Mouse (Mus musculus): ENCODE data around the gene Rheb. TPM values are rescaled to one million over a fixed set of nuclear protein-coding genes. Genes with fewer than 3 reads are reported as not detected.

Gene Rheb
- polyA plus RNA-seq (2015; fragmentation: Illumina TruSeq; extraction: RNeasy Lipid Tissue Mini Kit (QIAGEN cat#74804); ENCODE audit: insufficient read depth, low replicate concordance): 104 TPM

DNA sequence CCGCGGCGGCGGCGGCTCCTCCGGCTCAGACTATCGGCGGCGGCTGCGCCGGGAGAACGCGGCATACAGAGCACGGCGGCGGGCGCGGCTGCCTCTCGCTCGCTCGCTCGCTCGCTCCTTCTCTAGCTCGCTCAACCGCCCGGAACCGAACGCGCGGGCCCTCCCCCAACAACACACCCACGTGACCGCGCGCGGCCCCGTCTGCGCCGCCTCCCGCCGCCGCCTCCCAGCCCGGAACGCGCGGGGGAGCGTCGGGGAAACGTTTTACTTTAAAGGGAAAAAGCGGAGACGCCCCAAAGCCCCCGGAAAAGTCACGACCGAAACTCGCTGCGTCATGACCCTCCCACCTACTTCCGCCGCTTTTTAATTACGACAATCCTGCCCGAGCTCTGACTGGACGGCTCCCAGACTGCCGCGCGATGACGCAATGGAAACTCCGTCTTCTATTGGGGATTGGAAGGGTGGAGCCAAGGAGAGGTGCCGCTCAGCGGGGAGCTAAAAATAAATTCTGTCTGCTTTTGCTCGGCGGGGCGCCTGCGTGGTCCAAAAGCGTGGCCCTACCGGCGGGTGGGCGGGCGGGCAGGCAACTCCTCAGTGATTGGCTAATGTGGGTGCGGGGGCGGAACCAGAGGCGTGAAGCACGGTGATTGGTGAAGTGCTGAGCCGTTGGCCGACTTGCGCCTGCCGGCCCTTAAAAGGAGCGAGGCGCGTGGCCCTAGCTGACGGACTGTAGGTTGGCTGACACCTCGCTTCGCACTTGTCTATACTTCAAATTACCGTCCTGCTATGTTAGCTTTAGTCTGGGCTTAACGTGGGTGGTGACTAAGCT lies at the start of gene Rheb:
Gene Rheb, minus strand, starts transcription at position 351 of the 829 bp plus-strand sequence.

DNA sequence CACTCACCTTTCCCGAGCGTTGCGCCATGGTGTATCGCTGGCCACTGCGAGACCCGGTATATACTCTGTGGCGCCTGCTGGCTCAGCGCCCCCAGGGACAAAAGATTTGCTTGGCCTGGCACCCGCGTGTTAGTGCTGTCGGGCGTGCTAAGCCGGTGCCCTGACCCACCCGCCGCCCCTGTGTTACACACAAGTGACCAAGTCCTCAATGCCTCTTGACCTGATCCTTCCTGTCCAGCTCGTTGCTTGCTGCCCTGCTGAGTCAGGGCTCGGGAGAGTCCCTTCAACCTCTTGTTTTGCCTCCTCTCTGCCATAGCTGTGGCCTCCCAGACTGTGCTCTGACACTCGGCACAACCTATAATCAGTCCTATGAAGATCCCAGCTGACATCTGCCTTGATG lies 84.6 kb downstream of the Rheb start, which contains the start of gene Crygn:
Gene Crygn, minus strand, starts transcription at position 193 of the 400 bp plus-strand sequence.

Other genes with a start within 250 kb of the Rheb start
- gene Smarcd3, start 218.2 kb downstream of the Rheb start, polyA plus RNA-seq (2015; fragmentation: Illumina TruSeq; extraction: RNeasy Lipid Tissue Mini Kit (QIAGEN cat#74804); ENCODE audit: insufficient read depth, low replicate concordance): 2.1 TPM
- 60.5 TPM for gene Nub1, start 157.1 kb downstream of the Rheb start, polyA plus RNA-seq (2015; fragmentation: Illumina TruSeq; extraction: RNeasy Lipid Tissue Mini Kit (QIAGEN cat#74804); ENCODE audit: insufficient read depth, low replicate concordance)
- 3.1 TPM for gene Wdr86, start 111.9 kb downstream of the Rheb start, polyA plus RNA-seq (2015; fragmentation: Illumina TruSeq; extraction: RNeasy Lipid Tissue Mini Kit (QIAGEN cat#74804); ENCODE audit: insufficient read depth, low replicate concordance)
- gene Crygn, start 84.6 kb downstream of the Rheb start, polyA plus RNA-seq (2015; fragmentation: Illumina TruSeq; extraction: RNeasy Lipid Tissue Mini Kit (QIAGEN cat#74804); ENCODE audit: insufficient read depth, low replicate concordance): not detected

Measured in spleen, adult 10 weeks (tissue).